Mouse (Mus musculus): Measurements from ENCODE around the gene Gm7247. TPM values are rescaled to one million over a fixed set of nuclear protein-coding genes. Genes with fewer than 3 reads are reported as not detected.
"Not testable (repeated sequence)": the region's sequence is repeated elsewhere in the genome, so short reads cannot be mapped to it uniquely, and the experiment has no call there.

Gm7247 gene
- not detected for total RNA-seq (2021)
- long read RNA-seq, experiment 1, result 0 reads
- long read RNA-seq, experiment 2, result 0 reads

- TF ChIP-seq CTCF (IDR thresholded peaks at IDR 0.05), result no peak
- no peak for DNase-seq
- intact Hi-C loops (cut with DNase I), result no loop called here
- Histone ChIP-seq H3K4me3 (no peak within 1 kb of the TSS), H3K27ac (no peak within 1 kb of the TSS)
Measured at GRCm38 (mm10) chr14:51361456-51361855, at the start of gene Gm7247. Gm7247 (plus strand) TSS chr14:51361756.

- no peak for TF ChIP-seq CTCF (IDR thresholded peaks at IDR 0.05)
- DNase-seq, result no peak
- H3K27ac ChIP-seq, result no peak overlapping the region
- no peak overlapping the region for H3K4me3 ChIP-seq
- intact Hi-C loops (cut with DNase I), result no loop called here
Measured at GRCm38 (mm10) chr14:51324001-51324400, 37.6 kb upstream of the Gm7247 start.

- H3K4me3 ChIP-seq, result no peak overlapping the region
- H3K27ac ChIP-seq, result no peak overlapping the region
- intact Hi-C loops (cut with DNase I), result no loop called here
- TF ChIP-seq CTCF (IDR thresholded peaks at IDR 0.05), result peak; percentile 36
- DNase-seq, result no peak
Measured at GRCm38 (mm10) chr14:51346027-51346426, 15.5 kb upstream of the Gm7247 start.

GRCm38 (mm10) chr14:51358111-51358982 is 3.2 kb upstream of the Gm7247 start:
- H3K27ac ChIP-seq, result no peak overlapping the region
- intact Hi-C loops (cut with DNase I), result no loop called here
- H3K4me3 ChIP-seq, result peak overlapping the region; percentile 47
- no peak for DNase-seq
- no peak for TF ChIP-seq CTCF (IDR thresholded peaks at IDR 0.05)

GRCm38 (mm10) chr14:51382805-51383204 is 21.2 kb downstream of the Gm7247 start:
- intact Hi-C loops (cut with DNase I), result no loop called here
- no peak overlapping the region for H3K4me3 ChIP-seq
- no peak for TF ChIP-seq CTCF (IDR thresholded peaks at IDR 0.05)
- no peak for DNase-seq
- H3K27ac ChIP-seq, result no peak overlapping the region

- peak; percentile 14 for DNase-seq
- H3K27ac ChIP-seq, result no peak overlapping the region
- no peak for TF ChIP-seq CTCF (IDR thresholded peaks at IDR 0.05)
- intact Hi-C loops (cut with DNase I), result no loop called here
- no peak overlapping the region for H3K4me3 ChIP-seq
Measured at GRCm38 (mm10) chr14:51384351-51384750, 22.8 kb downstream of the Gm7247 start.

GRCm38 (mm10) chr14:51385741-51386140 is 24.2 kb downstream of the Gm7247 start:
- DNase-seq, result no peak
- no peak for TF ChIP-seq CTCF (IDR thresholded peaks at IDR 0.05)
- Histone ChIP-seq H3K27ac (no peak overlapping the region), H3K4me3 (no peak overlapping the region)
- intact Hi-C loops (cut with DNase I), result no loop called here

- intact Hi-C loops (cut with DNase I), result no loop called here
- Histone ChIP-seq H3K27ac (no peak overlapping the region), H3K4me3 (no peak overlapping the region)
- TF ChIP-seq CTCF (IDR thresholded peaks at IDR 0.05), result no peak
- no peak for DNase-seq
Measured at GRCm38 (mm10) chr14:51387768-51388167, 26.2 kb downstream of the Gm7247 start.

- no peak for TF ChIP-seq CTCF (IDR thresholded peaks at IDR 0.05)
- intact Hi-C loops (cut with DNase I), result no loop called here
- Histone ChIP-seq H3K27ac (no peak overlapping the region), H3K4me3 (no peak overlapping the region)
- no peak for DNase-seq
Measured at GRCm38 (mm10) chr14:51388222-51388621, 26.7 kb downstream of the Gm7247 start.

- no peak for DNase-seq
- H3K4me3 ChIP-seq, result no peak within 1 kb of the TSS
- intact Hi-C loops (cut with DNase I), result no loop called here
- no peak for TF ChIP-seq CTCF (IDR thresholded peaks at IDR 0.05)
- H3K27ac ChIP-seq, result no peak within 1 kb of the TSS
Measured at GRCm38 (mm10) chr14:51410520-51410919, 49.0 kb downstream of the Gm7247 start, which contains the start of gene Vmn2r88. Vmn2r88 (plus strand) TSS chr14:51410820.

GRCm38 (mm10) chr14:51423885-51424284 is 62.3 kb downstream of the Gm7247 start:
- intact Hi-C loops (cut with DNase I), result no loop called here
- Histone ChIP-seq H3K4me3 (no peak overlapping the region), H3K27ac (no peak overlapping the region)
- no peak for DNase-seq
- TF ChIP-seq CTCF (IDR thresholded peaks at IDR 0.05), result no peak

- intact Hi-C loops (cut with DNase I); H3K4me3 ChIP-seq; H3K27ac ChIP-seq; DNase-seq: not testable (repeated sequence)
Measured at GRCm38 (mm10) chr14:51430138-51430537, 68.6 kb downstream of the Gm7247 start.

GRCm38 (mm10) chr14:51434546-51434945 is 73.0 kb downstream of the Gm7247 start:
- no peak for DNase-seq
- Histone ChIP-seq H3K27ac (no peak overlapping the region), H3K4me3 (no peak overlapping the region)
- intact Hi-C loops (cut with DNase I), result no loop called here
- TF ChIP-seq CTCF (IDR thresholded peaks at IDR 0.05), result no peak

- intact Hi-C loops (cut with DNase I), result no loop called here
- Histone ChIP-seq H3K27ac (no peak overlapping the region), H3K4me3 (no peak overlapping the region)
- no peak for TF ChIP-seq CTCF (IDR thresholded peaks at IDR 0.05)
- no peak for DNase-seq
Measured at GRCm38 (mm10) chr14:51435020-51435419, 73.5 kb downstream of the Gm7247 start.

All from gastrocnemius, adult 2 months (tissue).